Mouse (Mus musculus): ENCODE data around the gene Psmd11.
A peak's percentile ranks its signal among the peaks of the same experiment; 100 is the strongest.
"Not testable (repeated sequence)": the region's sequence is repeated elsewhere in the genome, so short reads cannot be mapped to it uniquely, and the experiment has no call there.

The Psmd11 gene

DNA sequence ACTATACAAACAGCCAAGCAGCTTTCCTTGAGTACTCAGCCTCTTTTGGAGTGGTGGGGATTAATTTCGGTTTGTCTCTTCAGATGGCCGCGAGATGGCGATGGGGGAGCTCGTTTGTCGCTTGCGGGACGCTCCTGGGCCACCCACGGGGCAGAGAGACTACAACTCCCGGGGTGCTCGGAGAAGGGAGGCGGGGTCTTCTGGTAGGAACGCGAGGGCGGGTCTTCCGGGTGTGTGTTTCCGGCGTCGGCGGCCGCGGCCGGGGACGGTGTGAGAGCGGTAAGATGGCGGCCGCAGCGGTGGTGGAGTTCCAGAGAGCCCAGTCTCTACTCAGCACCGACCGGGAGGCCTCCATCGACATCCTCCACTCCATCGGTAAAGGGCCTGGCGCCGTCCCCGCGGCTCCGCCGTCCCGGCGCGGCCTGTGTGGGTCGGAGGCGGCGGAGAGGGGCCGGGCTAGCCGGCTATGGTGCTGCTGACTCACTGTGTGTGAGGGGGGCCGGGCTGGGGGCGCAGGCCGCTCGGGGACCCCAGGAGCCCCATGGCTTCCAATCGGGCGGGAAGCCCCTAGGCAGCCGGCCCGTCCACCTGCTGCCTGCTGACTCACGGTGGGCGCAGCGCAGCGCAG, at the start of gene Psmd11:
Psmd11 (plus strand) TSS at position 235 of the 628 bp plus-strand sequence.
- peak; percentile 99 for ATAC-seq (ENCODE audit: insufficient number of reproducible peaks, low FRiP score, low TSS enrichment)

DNA sequence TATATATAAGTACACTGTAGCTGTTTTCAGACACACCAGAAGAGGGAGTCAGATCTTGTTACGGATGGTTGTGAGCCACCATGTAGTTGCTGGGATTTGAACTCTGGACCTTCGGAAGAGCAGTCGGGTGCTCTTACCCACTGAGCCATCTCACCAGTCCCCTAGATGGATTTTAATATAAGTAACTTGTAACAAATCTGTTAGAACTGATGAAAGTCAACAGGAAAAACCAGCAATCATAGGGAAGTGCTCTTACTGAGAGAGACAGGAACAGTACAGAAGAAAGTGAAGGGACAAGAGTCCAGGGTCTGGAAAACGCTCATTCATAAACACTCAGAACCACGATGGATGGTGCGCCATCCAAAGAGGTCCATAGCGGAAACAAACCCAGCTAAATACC, 49.2 kb upstream of the Psmd11 start:
- not testable (repeated sequence) for ATAC-seq (ENCODE audit: insufficient number of reproducible peaks, low FRiP score, low TSS enrichment)

DNA sequence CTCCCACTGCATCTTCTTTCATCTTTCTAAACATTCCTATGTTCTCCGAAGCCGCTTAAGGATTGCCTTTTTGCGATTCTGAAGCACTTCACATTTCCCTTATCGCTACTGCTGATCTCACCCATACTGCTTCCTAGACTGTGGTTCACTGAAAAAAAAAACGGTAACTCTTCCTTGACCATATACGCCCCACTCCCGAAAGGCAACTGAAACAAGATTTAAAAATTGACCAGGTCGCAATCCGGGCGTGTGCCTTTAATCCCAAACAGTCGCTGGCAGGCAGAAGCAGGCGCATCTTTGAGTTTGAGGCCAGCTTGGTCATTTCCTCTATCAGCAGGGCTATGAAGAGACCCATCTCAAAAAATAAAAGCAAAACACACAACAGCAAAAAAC, 45.8 kb upstream of the Psmd11 start:
- ATAC-seq (ENCODE audit: insufficient number of reproducible peaks, low FRiP score, low TSS enrichment) = peak; percentile 27; the same call in 1 of the 2 replicates

DNA sequence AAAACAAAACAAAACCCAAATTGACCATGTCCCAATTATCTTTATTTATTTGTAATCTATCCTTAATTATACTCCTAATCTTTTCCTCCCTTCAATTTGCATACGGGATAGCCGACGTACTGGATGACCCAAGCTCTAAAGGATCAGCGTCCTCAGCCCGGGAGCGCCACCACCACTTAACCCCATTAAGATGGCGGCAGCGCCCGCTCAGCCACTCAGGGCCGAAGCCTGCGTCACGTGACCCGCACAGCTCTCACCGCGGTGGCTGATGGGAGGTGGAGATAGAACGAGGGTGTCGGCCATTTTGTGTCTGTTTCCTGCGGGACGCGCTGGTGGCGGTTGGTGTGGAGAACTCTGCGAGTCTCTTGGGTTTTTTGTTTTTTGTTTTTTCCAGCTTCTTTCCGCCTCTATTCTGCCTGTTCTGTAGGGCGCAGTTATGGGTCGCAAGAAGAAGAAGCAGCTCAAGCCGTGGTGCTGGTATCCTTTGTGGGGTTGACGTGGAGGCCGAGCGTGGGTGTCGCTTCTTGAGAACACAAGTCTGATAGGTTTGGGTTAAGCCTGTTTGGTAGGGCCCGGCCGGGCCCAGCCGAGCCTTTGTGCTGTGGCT, 45.3 kb upstream of the Psmd11 start, which contains the start of gene Zfp207:
Zfp207 (plus strand) TSS at position 261 of the 607 bp plus-strand sequence.
- ATAC-seq (ENCODE audit: insufficient number of reproducible peaks, low FRiP score, low TSS enrichment) = peak; percentile 95

DNA sequence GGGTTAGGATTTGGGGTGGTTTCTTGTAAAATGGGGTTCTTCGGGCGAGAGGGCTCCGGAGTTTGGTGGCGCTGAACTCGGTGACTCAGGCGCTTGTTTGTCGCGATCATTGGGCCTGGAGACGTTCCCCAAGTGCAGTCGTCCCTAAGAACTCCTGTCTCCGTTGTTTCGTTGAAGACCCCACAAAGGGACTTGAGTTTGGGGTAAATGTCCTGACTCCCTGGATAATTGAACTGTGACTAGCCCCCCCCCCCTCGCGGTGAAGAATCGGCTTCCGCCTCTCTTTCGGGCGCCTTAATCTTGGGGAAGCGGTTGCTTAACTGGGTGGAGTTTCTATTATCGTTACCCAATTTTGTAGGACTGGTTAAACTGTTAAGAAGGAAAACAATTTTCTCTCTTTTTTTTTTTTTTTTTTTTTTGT, 44.8 kb upstream of the Psmd11 start:
- ATAC-seq (ENCODE audit: insufficient number of reproducible peaks, low FRiP score, low TSS enrichment) = no peak; the same call in 1 of the 2 replicates

DNA sequence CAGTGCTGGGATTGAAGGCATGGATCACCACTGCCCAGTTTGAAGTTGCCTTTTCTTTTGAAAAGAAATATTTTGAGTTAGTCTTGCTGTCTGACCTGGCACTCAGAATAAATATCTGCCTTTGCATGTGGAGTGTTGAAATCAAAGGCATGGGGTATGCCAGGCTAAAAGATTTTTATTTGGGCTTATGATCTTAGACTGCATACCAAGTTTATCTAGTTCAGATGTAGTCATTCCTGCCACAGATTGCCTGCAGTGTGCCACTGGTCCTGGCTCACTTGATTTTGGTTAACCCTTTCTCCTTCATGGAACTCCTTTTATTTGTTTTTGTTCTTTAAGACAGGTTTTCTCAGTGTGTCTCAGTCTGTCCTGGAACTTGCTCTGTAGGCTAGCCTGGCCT, 44.0 kb upstream of the Psmd11 start:
- ATAC-seq (ENCODE audit: insufficient number of reproducible peaks, low FRiP score, low TSS enrichment) = no peak

DNA sequence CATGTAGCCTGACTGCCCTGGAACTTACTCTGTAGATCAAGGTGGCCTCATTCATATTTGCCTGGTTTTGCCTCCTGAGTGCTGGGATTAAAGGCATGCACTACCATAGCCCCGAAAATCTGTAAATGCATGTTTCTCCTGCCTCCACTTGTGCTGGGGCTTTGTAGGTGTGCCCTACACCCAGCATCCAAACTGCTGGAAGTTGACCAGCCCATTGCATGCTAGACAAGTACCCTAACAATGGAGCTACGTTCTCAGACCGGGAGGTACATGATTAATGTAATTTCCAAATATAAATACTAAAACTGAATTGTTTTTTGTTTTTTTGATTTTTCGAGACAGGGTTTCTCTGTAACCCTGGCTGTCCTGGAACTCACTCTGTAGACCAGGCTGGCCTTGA, 43.4 kb upstream of the Psmd11 start:
- ATAC-seq (ENCODE audit: insufficient number of reproducible peaks, low FRiP score, low TSS enrichment) = no peak

DNA sequence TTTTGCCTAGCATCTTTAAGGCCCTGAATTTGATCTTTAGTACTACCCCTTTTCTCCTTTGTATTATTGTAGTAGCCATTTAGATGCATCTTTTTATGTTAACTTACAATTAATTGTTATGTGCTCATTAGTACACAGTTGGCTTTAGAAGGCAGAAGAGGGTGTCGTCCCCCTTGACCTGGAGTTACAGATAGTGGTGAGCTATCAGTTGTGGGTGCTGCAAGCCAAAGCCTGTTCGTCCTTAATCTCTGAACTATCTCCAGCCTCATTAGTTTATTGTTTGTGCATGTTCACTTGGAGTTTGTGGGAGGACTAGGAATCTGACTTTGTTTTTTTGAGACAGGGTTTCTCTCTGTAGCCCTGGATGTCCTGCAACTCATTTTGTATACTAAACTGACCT, 41.6 kb upstream of the Psmd11 start:
- ATAC-seq (ENCODE audit: insufficient number of reproducible peaks, low FRiP score, low TSS enrichment) = no peak

DNA sequence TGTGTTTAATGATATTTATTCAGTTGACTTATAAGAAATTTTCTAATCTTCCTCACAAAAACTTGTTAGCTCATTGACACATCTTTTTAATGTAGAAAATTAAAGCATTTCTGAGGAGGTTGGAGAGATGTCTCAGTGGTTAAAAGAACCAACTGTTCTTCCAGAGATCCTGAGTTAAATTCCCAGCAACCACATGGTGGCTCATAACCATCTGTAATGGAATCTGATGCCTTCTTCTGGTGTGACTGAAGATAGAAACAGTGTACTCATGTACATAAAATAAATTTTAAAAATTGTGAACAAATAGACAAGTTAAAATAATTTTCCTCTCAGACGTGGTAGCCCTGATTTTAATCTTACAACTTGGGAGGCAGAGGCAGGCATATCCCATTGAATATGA, 38.5 kb upstream of the Psmd11 start:
- ATAC-seq (ENCODE audit: insufficient number of reproducible peaks, low FRiP score, low TSS enrichment) = no peak

DNA sequence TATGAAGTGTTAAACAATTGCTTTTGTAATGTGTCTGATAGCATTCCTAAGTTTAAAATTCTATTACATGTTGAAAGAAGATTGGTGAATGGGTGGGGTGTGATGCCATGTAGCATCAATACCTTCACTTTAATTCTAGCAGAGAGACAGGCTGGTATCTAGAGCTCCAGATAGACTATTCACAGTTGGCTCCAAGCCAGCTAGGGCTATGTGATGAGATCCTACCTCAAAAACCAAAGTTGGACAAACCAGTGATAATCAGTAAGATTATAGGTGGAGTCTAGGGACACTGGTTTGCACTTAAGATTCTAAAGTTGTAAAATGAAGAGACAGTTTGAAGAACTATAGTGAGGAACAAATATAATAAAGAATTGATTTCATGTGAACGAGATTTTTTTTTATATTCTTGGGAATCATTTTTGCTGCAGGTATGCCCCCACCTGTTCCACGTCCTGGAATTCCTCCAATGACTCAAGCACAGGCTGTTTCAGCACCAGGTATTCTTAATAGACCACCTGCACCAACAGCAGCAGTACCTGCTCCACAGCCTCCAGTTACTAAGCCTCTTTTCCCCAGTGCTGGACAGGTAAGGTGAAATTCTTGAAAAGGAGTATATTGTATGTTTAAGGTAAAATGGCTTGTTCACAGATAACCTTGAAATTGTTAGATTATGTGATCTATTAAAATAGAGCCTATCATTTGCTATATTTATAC, 36.9 kb upstream of the Psmd11 start:
- ATAC-seq (ENCODE audit: insufficient number of reproducible peaks, low FRiP score, low TSS enrichment) = no peak

DNA sequence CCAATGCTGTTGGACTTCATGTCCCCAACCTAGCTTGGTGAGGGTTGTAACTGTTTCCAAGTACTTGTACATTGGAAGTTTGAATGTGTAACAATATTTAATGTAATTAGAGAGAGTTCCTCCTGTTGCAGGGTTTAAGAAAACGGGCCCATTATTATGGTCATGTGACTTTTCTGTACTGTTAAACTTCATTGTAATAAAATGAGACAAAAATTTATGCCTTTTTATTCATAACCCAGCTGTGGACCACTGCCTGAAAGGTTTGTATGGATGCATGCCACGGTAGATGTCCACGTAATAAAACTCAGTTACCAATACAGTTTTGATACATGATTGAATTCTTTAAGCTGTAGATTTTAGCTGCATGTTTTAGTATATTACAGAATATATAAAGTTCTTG, 32.5 kb upstream of the Psmd11 start:
- ATAC-seq (ENCODE audit: insufficient number of reproducible peaks, low FRiP score, low TSS enrichment) = no peak

DNA sequence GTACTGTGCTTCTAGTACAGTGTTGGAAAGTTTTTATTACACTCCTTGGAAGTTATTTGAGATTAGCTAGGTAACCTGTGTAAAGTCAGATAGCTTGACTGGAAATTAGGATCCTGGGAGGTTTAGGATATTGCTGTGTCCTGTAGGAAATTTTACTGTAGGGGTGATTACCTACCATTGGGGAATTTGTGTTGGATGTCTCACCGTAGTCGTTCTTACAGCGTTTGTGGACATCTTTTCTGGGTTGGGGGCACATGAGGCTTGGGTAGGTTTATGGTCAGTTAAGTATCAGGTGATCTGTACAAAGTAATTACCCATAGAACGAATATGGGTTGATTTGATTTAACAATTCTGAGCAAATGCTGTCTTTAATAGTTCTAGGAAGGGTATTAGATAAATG, 31.8 kb upstream of the Psmd11 start:
- no peak for ATAC-seq (ENCODE audit: insufficient number of reproducible peaks, low FRiP score, low TSS enrichment)

DNA sequence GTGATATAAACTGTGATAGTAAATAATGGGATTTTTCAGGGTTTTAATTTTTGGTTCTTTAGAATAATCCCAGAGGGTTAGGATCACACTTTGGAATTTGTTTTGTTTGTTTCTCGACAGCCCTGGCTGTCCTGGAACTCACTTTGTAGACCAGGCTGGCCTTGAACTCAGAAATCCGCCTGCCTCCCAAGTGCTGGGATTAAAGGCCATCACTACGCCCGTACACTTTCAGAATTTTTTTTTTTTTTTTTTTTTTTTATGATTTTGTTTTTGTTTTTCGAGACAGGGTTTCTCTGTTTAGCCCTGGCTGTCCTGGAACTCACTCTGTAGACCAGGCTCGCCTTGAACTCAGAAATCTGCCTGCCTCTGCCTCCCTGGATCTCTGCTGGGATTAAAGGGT, 20.5 kb upstream of the Psmd11 start:
- ATAC-seq (ENCODE audit: insufficient number of reproducible peaks, low FRiP score, low TSS enrichment) = not testable (repeated sequence)

DNA sequence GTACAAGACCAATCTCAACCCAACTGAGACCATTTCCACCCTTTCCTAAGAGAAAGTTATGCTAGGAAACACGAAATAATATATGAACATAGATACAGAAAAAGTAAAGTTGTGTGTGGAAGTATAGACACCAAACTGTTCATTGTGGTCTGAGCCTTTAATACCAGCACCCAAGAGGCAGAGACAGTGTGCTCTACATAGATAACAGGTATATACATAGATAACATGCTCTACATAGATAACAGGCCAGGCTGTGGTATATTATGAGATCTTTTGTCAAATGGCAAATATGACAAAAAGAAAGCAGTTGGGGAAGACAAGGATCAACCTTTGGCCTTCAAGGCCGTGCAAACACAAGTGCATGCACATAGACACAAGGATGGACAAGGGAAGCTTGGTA, 18.0 kb upstream of the Psmd11 start:
- ATAC-seq (ENCODE audit: insufficient number of reproducible peaks, low FRiP score, low TSS enrichment) = no peak

DNA sequence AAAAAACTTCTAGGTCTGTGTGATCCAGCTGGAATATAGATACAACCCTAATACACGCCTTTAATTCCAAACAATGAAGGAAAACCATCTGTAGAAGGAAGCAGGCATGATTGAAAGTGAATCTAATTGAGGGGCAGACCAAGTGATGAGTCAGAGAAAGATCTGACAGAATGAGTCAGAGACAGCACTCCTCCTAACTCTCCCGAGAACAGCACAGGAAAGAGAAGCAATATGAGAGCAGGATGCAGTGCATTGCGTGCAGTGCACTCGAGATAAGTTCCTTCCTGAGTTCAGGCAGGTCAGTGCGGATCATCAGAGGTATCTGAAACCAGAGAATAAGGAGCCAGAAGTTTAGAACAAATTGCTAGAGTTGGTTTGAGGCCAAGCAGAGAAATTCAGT, 11.3 kb upstream of the Psmd11 start:
- ATAC-seq (ENCODE audit: insufficient number of reproducible peaks, low FRiP score, low TSS enrichment) = no peak

DNA sequence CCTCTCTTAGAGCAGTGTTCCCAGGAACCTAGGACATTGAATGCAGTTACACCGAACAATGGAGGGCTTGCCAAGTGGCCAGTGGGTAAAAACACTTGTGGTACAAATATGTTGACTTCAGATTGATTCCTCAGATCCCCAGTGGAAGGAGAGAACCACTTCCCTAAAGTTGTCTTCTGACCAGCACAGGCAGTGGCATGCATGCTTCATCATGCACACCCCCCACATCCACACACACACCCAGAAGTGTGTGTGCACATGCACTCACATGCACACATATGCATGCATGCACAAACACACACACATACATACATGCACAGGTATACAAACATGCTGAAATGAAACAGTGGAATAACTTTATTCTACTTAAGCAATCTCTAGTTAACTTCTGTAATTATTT, 8.7 kb upstream of the Psmd11 start:
- no peak for ATAC-seq (ENCODE audit: insufficient number of reproducible peaks, low FRiP score, low TSS enrichment)

DNA sequence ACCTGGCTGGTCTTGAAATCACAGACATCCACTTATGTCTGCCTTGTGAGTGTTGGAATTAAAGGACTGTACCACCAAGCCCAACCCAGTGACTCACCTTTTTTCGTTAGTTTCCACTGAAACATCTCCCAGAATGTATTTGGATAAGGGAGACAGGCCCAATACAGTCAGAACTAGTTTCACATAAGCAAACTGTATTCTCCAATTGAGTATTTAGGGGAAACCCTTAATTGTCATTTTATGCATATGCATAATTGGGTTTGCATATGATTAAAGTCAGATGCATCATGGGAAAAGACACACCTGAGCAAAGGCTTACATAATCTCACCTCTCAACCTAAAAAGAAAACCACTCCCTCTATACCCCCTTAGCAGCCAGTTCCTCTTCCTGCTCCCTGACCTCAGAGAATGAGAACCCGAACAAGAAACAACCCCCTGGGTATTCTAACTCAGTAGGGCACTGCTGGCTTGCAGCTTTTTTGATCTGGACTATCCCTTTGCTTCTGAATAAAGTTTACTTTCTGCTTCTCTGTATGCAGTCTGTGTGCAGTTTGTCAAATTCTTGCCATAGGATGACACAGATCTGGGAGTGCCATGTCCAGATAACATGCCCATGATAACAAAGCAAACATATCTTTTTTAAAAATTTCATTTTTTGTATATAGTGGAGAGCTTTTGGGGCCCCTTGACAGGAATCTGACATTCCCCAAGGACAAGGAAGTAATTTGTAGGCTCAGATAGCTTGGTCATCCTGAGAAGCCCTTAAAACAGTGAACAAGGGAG, 8.0 kb upstream of the Psmd11 start:
- ATAC-seq (ENCODE audit: insufficient number of reproducible peaks, low FRiP score, low TSS enrichment) = no peak

DNA sequence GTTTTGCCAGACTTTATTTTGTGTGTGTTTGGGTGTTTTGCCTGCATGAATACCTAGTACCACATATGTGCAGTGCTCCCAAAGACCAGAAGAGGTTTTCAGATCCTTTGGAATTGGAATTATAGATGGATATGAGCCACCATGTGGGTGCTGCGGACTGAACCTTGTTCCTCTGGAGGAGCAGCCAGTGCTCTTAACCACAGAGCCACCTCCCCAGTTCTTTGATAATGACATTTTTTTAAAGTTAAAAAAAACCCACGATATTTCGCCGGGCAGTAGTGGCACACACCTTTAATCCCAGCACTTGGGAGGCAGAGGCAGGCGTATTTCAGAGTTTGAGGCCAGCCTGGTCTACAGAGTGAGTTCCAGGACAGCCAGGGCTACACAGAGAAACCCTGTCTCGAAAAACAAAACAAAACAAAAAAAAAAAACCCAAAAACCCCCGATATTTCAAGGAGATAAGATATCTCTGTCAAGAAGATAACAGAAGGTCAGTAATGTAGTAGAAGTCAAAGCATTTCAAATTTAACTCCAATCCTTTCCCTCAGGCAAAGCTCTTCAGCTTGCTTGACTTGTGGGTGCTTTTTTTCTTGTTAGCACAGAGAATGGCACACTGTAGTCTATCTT, 6.9 kb upstream of the Psmd11 start:
- ATAC-seq (ENCODE audit: insufficient number of reproducible peaks, low FRiP score, low TSS enrichment) = no peak

DNA sequence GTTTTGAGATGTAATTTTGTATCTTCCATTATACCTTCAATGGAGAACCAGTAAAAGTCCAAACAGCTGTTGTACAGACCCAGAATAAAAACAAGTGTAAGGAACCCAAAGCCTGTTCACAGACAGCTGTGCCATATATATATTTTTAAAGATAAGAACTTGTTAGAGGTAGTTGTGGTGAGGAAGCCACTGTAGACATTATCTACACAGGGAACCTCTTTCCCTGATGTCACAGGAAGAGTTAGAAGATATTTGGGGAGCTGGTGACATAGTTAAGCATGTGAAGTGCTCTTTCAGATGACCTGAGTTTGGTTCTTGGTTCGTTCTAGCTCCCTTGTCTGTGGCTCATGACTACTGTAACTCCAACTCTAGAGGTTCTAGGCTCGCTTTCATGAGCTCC, 3.7 kb upstream of the Psmd11 start:
- ATAC-seq (ENCODE audit: insufficient number of reproducible peaks, low FRiP score, low TSS enrichment) = no peak

DNA sequence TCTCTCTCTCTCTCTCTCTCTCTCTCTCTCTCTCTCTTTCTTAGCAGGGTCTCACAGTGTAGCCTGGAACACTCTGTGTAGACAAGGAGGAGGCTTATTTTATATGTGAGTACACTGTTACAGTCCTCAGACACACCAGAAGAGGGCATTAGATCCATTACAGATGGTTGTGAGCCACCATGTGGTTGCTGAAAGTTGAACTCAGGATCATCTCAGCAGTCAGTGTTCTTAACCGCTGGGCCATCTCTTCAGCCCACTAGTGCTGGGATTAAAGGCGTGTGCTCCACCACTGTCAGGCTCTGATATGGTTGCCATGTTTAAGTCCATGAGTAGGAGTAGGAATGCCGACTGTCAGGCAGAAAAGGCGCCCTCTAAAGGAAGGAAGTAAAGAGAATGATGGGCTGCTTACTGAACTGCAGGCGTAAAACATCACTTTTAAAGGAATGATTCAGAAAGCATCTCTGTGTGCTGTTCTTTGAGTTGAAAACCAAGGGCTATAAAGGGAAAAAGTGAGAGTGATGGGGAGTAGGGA, 3.1 kb upstream of the Psmd11 start:
- no peak for ATAC-seq (ENCODE audit: insufficient number of reproducible peaks, low FRiP score, low TSS enrichment)
